Mouse (Mus musculus): ENCODE measurements around the gene Dazap2. TPM values are rescaled to one million over a fixed set of nuclear protein-coding genes. Genes with fewer than 3 reads are reported as not detected.

The Dazap2 gene
- polyA plus RNA-seq (2015; fragmentation: Nextera tagmentation; extraction: Ambion mirVana), result 239 and 249 TPM in 2 replicates

GRCm38 (mm10) chr15:100614996-100615824, at the start of gene Dazap2:
Dazap2 (plus strand) TSS chr15:100615349.

GRCm38 (mm10) chr15:100599276-100600046, 15.7 kb upstream of the Dazap2 start, which contains the start of gene Pou6f1:
Pou6f1 (minus strand) TSS chr15:100599984.

GRCm38 (mm10) chr15:100636700-100637501, 21.8 kb downstream of the Dazap2 start, which contains the start of gene Smagp:
Smagp (minus strand) TSS chr15:100636940.

GRCm38 (mm10) chr15:100669337-100669736, 54.2 kb downstream of the Dazap2 start, which contains the start of gene Bin2:
Bin2 (minus strand) TSS chr15:100669553.

Other genes with a start within 250 kb of the Dazap2 start
- gene Gm5475, start 193.2 kb upstream of the Dazap2 start, polyA plus RNA-seq (2015; fragmentation: Nextera tagmentation; extraction: Ambion mirVana), result 0.07 TPM in 1 of 2 replicates, not detected in the other
- 35.7 and 43.1 TPM in 2 replicates for gene Slc11a2, start 190.3 kb upstream of the Dazap2 start, polyA plus RNA-seq (2015; fragmentation: Nextera tagmentation; extraction: Ambion mirVana)
- gene Letmd1, start 146.3 kb upstream of the Dazap2 start, polyA plus RNA-seq (2015; fragmentation: Nextera tagmentation; extraction: Ambion mirVana), result 10.5 and 11.1 TPM in 2 replicates
- 1.6 and 1.7 TPM in 2 replicates for gene Csrnp2, start 119.9 kb upstream of the Dazap2 start, polyA plus RNA-seq (2015; fragmentation: Nextera tagmentation; extraction: Ambion mirVana)
- gene Tfcp2, start 63.3 kb upstream of the Dazap2 start, polyA plus RNA-seq (2015; fragmentation: Nextera tagmentation; extraction: Ambion mirVana), result 8.3 and 9.8 TPM in 2 replicates
- gene Pou6f1, start 15.4 kb upstream of the Dazap2 start, polyA plus RNA-seq (2015; fragmentation: Nextera tagmentation; extraction: Ambion mirVana), result 2.7 and 3.5 TPM in 2 replicates
- gene Smagp, start 21.6 kb downstream of the Dazap2 start, polyA plus RNA-seq (2015; fragmentation: Nextera tagmentation; extraction: Ambion mirVana), result 9.4 and 13.4 TPM in 2 replicates
- gene Bin2, start 54.2 kb downstream of the Dazap2 start, polyA plus RNA-seq (2015; fragmentation: Nextera tagmentation; extraction: Ambion mirVana), result 18.3 and 24.0 TPM in 2 replicates
- 84.9 and 106 TPM in 2 replicates for gene Cela1, start 72.6 kb downstream of the Dazap2 start, polyA plus RNA-seq (2015; fragmentation: Nextera tagmentation; extraction: Ambion mirVana)
- 1.9 and 2.9 TPM in 2 replicates for gene Galnt6, start 114.0 kb downstream of the Dazap2 start, polyA plus RNA-seq (2015; fragmentation: Nextera tagmentation; extraction: Ambion mirVana)
- 1.2 and 1.4 TPM in 2 replicates for gene Slc4a8, start 146.4 kb downstream of the Dazap2 start, polyA plus RNA-seq (2015; fragmentation: Nextera tagmentation; extraction: Ambion mirVana)